Mouse (Mus musculus) hindbrain, embryonic 12.5 days (tissue): Measurements from ENCODE around the gene Ppp1r12a. TPM values are rescaled to one million over a fixed set of nuclear protein-coding genes. Genes with fewer than 3 reads are reported as not detected.

Source experiments
- ATAC-seq: fragments of 200-750 bp; cut with Nextera tagmentation; 2 replicates; pipeline ENCODE4 v1.8.0; 2017; ENCODE audit warnings: moderate TSS enrichment; ENCODE audit not compliant: low FRiP score
- H3K27ac ChIP-seq: fragments of 300-500 bp; sonication (generic); 2 replicates; pipeline ENCODE4 v1.5.1; 2016; ENCODE audit warnings: mild to moderate bottlenecking
- H3K27me3 ChIP-seq: fragments of 300-500 bp; sonication (generic); 2 replicates; pipeline ENCODE4 v1.6.1; 2016; ENCODE audit warnings: mild to moderate bottlenecking
- H3K36me3 ChIP-seq: fragments of 300-500 bp; sonication (generic); 2 replicates; pipeline ENCODE4 v1.6.1; 2016; ENCODE audit warnings: mild to moderate bottlenecking
- H3K4me1 ChIP-seq: fragments of 300-500 bp; sonication (generic); 2 replicates; pipeline ENCODE4 v1.6.1; 2016
- H3K4me2 ChIP-seq: fragments of 300-500 bp; sonication (generic); replicated peaks from 2 replicates; pipeline ENCODE4 v1.6.1; 2016; ENCODE audit warnings: mild to moderate bottlenecking
- H3K4me3 ChIP-seq: fragments of 300-500 bp; sonication (generic); 2 replicates; pipeline ENCODE4 v1.5.1; 2016; ENCODE audit warnings: mild to moderate bottlenecking
- H3K9ac ChIP-seq: fragments of 300-500 bp; sonication (generic); 2 replicates; pipeline ENCODE4 v1.6.1; 2016; ENCODE audit warnings: mild to moderate bottlenecking, moderate library complexity
- H3K9me3 ChIP-seq: fragments of 300-500 bp; sonication (generic); replicated peaks from 2 replicates; pipeline ENCODE4 v1.6.1; 2016; ENCODE audit warnings: mild to moderate bottlenecking
- WGBS: fragments of 180-500 bp; shearing (Covaris S2); methylation state at CpG from one replicate; pipeline ENCODE4 v1.1.7; 2016; 5-methylcytosine and 5-hydroxymethylcytosine counted together
- polyA plus RNA-seq: library from polyadenylated mRNA; unstranded; fragments of >200 nt; fragmentation: Nextera tagmentation; extraction: Ambion mirVana; gene quantifications from 2 replicates; pipeline ENCODE4 v1.2.1, GENCODE M21; 2016

Gene Ppp1r12a
- polyA plus RNA-seq, 1 experiment from 2014 or later = 93.0 TPM

DNA sequence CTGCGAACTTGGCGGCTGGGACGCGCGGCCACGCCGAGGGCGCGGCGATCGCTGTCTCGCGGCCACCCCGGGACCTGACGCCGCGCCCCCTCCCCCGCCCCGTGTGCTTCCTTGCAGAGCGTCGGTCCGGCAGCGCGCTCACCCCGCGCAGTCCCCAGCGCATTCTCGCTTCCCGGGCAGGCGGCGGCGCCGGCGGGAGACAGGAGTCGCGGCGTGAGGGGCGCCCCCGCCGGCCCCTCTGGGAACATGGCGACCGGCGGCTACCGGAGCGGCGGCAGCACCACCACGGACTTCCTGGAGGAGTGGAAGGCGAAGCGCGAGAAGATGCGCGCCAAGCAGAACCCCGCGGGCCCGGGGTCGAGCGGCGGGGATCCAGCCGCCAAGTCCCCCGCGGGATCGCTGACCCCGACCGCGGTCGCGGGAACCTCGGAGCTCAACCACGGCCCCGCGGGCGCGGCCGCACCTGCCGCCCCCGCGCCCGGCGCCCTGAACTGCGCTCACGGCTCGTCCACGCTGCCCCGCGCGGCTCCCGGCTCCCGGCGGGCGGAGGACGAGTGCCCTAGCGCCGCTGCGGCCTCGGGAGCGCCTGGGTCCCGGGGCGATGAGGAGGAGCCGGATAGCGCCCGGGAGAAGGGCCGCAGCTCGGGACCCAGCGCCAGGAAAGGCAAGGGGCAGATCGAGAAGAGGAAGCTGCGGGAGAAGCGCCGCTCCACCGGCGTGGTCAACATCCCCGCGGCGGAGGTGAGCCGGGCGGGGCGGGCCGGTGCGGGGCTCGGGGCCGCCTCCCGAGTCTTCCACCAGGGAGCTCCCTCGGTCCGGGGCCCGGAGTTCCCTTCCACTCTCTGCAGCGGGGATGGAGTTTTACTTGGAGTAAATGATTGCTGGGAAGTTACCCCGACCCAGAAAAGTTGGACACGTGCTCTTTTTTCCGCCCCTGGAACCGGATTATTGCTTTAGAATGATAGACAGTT lies 170.9 kb downstream of the Ppp1r12a start:
- Histone ChIP-seq H3K27me3 (peaks cover 19% of the 10 kb centered on the region), H3K9ac (peak overlapping the region; percentile 80), H3K4me1 (peaks cover 8% of the 10 kb centered on the region), H3K36me3 (no peaks in the 10 kb centered on the region), H3K9me3 (no peaks in the 10 kb centered on the region), H3K27ac (peak overlapping the region; percentile 55; the same call in 1 of the 2 replicates), H3K4me2 (peak overlapping the region; percentile 94), H3K4me3 (peak overlapping the region; percentile 85)
- under 1% methylated on average over 91 of the region's 129 CpGs for WGBS
- ATAC-seq = peak; percentile 63

DNA sequence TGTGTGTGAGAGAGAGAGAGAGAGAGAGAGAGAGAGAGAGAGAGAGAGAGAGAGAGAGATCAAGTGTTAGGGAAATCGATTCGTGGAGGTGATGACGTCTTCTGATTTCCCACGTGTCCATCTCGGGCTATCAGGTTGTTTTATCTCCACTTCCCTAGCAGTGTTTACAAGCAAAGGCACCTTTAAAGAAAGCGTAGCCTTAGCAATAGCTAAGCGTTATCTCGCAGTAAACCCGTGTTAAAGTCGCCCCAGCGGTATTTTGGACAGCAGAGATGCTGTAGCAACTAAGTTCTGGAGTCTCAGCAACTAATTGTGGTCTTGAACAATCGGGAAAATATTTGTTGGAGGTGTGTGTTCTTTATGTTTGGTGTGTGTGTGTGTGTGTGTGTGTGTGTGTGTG lies 171.6 kb downstream of the Ppp1r12a start:
- Histone ChIP-seq H3K27me3 (peaks cover 19% of the 10 kb centered on the region), H3K4me2 (peak overlapping the region; percentile 94), H3K4me1 (peaks cover 8% of the 10 kb centered on the region), H3K36me3 (no peaks in the 10 kb centered on the region), H3K4me3 (peak overlapping the region; percentile 85), H3K9ac (peak overlapping the region; percentile 80; the same call in 1 of the 2 replicates), H3K27ac (no peak overlapping the region), H3K9me3 (no peaks in the 10 kb centered on the region)
- no peak for ATAC-seq
- WGBS = 4% methylated on average over 12 of the region's 12 CpGs

Other genes starting within 250 kb of the Ppp1r12a start
- gene Pawr, start 169.9 kb downstream of the Ppp1r12a start, polyA plus RNA-seq = 9.4 and 10.6 TPM in 2 replicates